Mouse (Mus musculus) cerebellum, adult 11-12 months (tissue): Measurements from ENCODE around the gene P2rx3.

ENCODE experiments used
- DNase-seq: peaks from one replicate; pipeline ENCODE4 v3.0.0; 2022

The P2rx3 gene

GRCm38 (mm10) chr2:85038336-85038735, 1.1 kb upstream of the P2rx3 start:
- DNase-seq: no peak

GRCm38 (mm10) chr2:85036507-85037046, 685 bp downstream of the P2rx3 start:
- no peak for DNase-seq

GRCm38 (mm10) chr2:85034169-85034568, 3.1 kb downstream of the P2rx3 start:
- DNase-seq: no peak

GRCm38 (mm10) chr2:85033121-85033520, 4.1 kb downstream of the P2rx3 start:
- DNase-seq: no peak

GRCm38 (mm10) chr2:85030989-85031388, 6.3 kb downstream of the P2rx3 start:
- no peak for DNase-seq

GRCm38 (mm10) chr2:85029897-85030296, 7.4 kb downstream of the P2rx3 start:
- no peak for DNase-seq

- DNase-seq: no peak
Measured at GRCm38 (mm10) chr2:85027281-85027680, 10.0 kb downstream of the P2rx3 start.

GRCm38 (mm10) chr2:85026178-85026577, 11.1 kb downstream of the P2rx3 start:
- DNase-seq: no peak

- no peak for DNase-seq
Measured at GRCm38 (mm10) chr2:85022043-85022442, 15.2 kb downstream of the P2rx3 start.

- no peak for DNase-seq
Measured at GRCm38 (mm10) chr2:85014588-85014982, 22.7 kb downstream of the P2rx3 start.

- DNase-seq: no peak
Measured at GRCm38 (mm10) chr2:85013826-85014587, 23.3 kb downstream of the P2rx3 start.

GRCm38 (mm10) chr2:85012679-85013078, 24.6 kb downstream of the P2rx3 start:
- no peak for DNase-seq

- no peak for DNase-seq
Measured at GRCm38 (mm10) chr2:85011906-85012604, 25.2 kb downstream of the P2rx3 start.

GRCm38 (mm10) chr2:85009212-85009611, 28.1 kb downstream of the P2rx3 start:
- DNase-seq: no peak

GRCm38 (mm10) chr2:85007729-85008128, 29.5 kb downstream of the P2rx3 start:
- DNase-seq: no peak

- DNase-seq: no peak
Measured at GRCm38 (mm10) chr2:85006600-85006999, 30.7 kb downstream of the P2rx3 start.

- no peak for DNase-seq
Measured at GRCm38 (mm10) chr2:85004341-85004740, 32.9 kb downstream of the P2rx3 start.

- no peak for DNase-seq
Measured at GRCm38 (mm10) chr2:85002575-85002974, 34.7 kb downstream of the P2rx3 start.

GRCm38 (mm10) chr2:85001497-85001896, 35.8 kb downstream of the P2rx3 start:
- no peak for DNase-seq

GRCm38 (mm10) chr2:84999486-85000181, 37.6 kb downstream of the P2rx3 start:
- no peak for DNase-seq

GRCm38 (mm10) chr2:84996376-84996775, 40.9 kb downstream of the P2rx3 start:
- no peak for DNase-seq

- DNase-seq: no peak
Measured at GRCm38 (mm10) chr2:84987930-84988329, 49.3 kb downstream of the P2rx3 start, which contains the start of gene Prg3. Prg3 (plus strand) TSS chr2:84988215.

- no peak for DNase-seq
Measured at GRCm38 (mm10) chr2:84980188-84980587, 57.1 kb downstream of the P2rx3 start, which contains the start of gene Prg2. Prg2 (plus strand) TSS chr2:84980461.
